Mouse (Mus musculus): Measurements from ENCODE around the gene Senp3. TPM values are rescaled to one million over a fixed set of nuclear protein-coding genes. Genes with fewer than 3 reads are reported as not detected.

Senp3 gene
- polyA plus RNA-seq, 1 experiment from 2014 or later = 119 TPM

DNA sequence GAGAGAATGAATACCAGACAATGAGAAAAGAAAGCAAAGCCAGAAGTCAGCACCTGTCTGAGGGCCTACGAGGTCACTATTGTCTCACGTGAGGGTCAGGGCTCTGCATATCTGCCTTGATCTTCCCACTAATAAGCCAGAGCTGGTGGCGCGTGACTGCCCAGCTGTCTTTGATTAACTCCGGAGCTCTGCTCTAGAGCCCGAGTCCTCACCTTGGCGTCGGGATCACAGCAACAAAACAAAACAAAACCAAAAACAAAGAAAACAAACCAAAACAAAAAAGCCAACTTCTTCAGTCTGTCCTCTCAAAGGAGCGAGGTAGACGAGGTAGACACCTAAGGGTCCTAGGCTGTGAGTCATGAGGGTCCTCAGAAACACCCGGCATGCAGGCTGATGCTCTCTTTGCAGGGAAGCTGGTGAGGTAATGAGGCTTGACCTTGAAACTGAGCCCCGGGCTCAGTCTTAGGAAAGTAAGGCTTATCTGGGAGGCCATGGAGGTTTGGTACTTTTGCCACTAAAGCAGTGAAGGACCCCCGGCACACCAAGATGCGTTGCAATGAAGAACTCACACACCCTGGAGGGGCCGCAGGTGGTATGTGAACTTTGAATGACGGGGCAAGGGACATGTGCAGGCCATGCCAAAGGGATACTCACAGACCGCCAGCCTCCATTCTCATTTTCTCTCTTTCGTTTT, 32.9 kb upstream of the Senp3 start:
- WGBS = 40% methylated on average over 18 of the region's 18 CpGs
- H3K36me3 ChIP-seq = no peaks in the 10 kb centered on the region
- H3K27me3 ChIP-seq = no peaks in the 10 kb centered on the region
- H3K4me1 ChIP-seq = peaks cover 21% of the 10 kb centered on the region
- H3K4me3 ChIP-seq = peak overlapping the region; percentile 9; the same call in 1 of the 2 replicates
- no peak overlapping the region for H3K9ac ChIP-seq
- no peak for ATAC-seq (ENCODE audit: insufficient number of reproducible peaks, insufficient read depth, low FRiP score, low TSS enrichment, low read depth)
- H3K4me2 ChIP-seq = peak overlapping the region; percentile 35
- no peak overlapping the region; the same call in 1 of the 2 replicates for H3K27ac ChIP-seq
- no peaks in the 10 kb centered on the region for H3K9me3 ChIP-seq

DNA sequence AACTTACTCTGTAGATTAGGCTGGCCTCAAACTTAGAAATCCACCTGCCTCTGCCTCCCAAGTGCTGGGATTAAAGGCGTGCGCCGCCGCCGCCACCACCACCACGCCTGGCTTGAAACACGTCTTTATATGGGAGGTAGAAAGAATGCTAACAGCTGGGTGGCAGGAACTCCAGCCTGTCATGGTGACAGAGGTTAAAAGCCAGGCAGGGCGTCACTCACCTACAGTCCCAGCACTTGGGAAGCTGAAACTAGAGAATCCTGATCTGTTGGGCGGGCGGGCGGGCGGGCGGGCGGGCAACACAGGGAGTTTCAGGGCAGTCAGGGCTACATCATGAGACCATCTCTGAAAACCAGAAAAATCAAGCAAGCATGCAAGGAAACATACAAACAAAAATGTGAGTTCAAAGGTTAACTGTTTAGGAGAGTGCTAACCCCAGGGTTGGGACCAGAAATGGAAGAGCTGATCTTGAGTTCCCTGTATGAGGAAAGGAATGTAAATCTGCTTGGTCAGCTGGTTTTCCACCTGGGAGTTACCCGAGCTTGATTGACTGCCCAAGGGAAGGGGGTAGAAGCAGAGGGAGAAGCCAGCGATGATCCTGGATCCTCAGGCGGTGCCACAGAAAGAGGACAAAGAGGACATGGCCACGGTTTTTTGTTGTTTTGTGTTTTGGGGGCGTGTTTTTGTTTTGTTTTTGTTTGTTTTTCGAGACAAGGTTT, 31.2 kb upstream of the Senp3 start:
- Histone ChIP-seq H3K27ac (no peak overlapping the region), H3K36me3 (no peaks in the 10 kb centered on the region), H3K4me3 (no peak overlapping the region), H3K27me3 (no peaks in the 10 kb centered on the region), H3K4me1 (peaks cover 27% of the 10 kb centered on the region), H3K4me2 (no peak overlapping the region), H3K9ac (no peak overlapping the region), H3K9me3 (no peaks in the 10 kb centered on the region)
- no peak for ATAC-seq (ENCODE audit: insufficient number of reproducible peaks, insufficient read depth, low FRiP score, low TSS enrichment, low read depth)
- 75% methylated on average over 20 of the region's 20 CpGs for WGBS

DNA sequence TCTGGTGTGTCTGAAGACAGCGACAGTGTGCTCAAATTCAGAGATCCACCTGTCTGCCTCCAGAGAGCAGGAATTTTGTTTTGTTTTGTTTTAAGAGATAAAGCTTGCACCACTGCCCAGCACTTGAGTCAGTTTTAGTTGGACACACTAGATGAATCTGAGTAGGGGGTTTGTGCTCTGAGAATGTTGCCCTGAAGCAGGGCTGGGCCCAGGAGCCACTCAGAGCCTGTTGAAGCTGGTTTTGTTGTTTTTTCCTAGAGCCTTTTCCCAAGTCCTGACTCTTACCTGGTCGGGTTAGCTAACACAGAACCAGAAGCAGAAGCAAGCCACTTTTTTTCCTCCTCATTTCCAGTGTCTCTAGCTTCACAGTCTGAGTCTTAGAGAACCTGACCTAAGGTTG, 29.2 kb upstream of the Senp3 start:
- Histone ChIP-seq H3K9me3 (no peaks in the 10 kb centered on the region), H3K9ac (no peak overlapping the region)

DNA sequence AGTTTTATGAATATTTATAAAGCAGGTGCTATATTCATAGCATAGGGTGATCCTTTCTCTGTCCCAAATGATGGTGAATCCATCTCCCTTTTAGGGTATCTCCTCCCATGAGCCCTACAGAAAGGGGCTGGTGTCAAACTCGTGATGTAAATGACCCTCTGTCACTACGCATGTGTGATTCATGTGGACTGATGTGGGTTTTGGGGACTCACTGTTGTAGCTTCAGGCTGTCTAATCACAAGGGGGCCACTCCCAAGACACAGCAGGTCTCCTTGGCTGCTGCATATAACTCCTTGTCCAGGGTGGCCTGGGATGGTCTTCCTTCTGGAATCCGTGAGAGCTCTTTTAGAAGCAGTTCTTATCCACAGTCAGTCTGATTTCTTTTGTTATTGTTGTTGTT, 28.6 kb upstream of the Senp3 start:
- ATAC-seq (ENCODE audit: insufficient number of reproducible peaks, insufficient read depth, low FRiP score, low TSS enrichment, low read depth) = no peak
- no peak overlapping the region for H3K27ac ChIP-seq
- WGBS = 81% methylated on average over 3 of the region's 3 CpGs
- H3K4me3 ChIP-seq = no peak overlapping the region
- no peak overlapping the region for H3K4me2 ChIP-seq
- peaks cover 21% of the 10 kb centered on the region for H3K4me1 ChIP-seq
- no peaks in the 10 kb centered on the region for H3K27me3 ChIP-seq
- H3K36me3 ChIP-seq = no peaks in the 10 kb centered on the region
- no peak overlapping the region for H3K9ac ChIP-seq
- H3K9me3 ChIP-seq = no peaks in the 10 kb centered on the region

More for the DNA sequence above, 29.2 kb upstream of the Senp3 start:
- WGBS = 79% methylated on average over 2 of the region's 2 CpGs
- H3K27ac ChIP-seq = no peak overlapping the region
- ATAC-seq (ENCODE audit: insufficient number of reproducible peaks, insufficient read depth, low FRiP score, low TSS enrichment, low read depth) = no peak
- no peak overlapping the region for H3K4me2 ChIP-seq
- H3K27me3 ChIP-seq = no peaks in the 10 kb centered on the region
- H3K36me3 ChIP-seq = no peaks in the 10 kb centered on the region
- no peak overlapping the region for H3K4me3 ChIP-seq
- H3K4me1 ChIP-seq = peaks cover 25% of the 10 kb centered on the region

DNA sequence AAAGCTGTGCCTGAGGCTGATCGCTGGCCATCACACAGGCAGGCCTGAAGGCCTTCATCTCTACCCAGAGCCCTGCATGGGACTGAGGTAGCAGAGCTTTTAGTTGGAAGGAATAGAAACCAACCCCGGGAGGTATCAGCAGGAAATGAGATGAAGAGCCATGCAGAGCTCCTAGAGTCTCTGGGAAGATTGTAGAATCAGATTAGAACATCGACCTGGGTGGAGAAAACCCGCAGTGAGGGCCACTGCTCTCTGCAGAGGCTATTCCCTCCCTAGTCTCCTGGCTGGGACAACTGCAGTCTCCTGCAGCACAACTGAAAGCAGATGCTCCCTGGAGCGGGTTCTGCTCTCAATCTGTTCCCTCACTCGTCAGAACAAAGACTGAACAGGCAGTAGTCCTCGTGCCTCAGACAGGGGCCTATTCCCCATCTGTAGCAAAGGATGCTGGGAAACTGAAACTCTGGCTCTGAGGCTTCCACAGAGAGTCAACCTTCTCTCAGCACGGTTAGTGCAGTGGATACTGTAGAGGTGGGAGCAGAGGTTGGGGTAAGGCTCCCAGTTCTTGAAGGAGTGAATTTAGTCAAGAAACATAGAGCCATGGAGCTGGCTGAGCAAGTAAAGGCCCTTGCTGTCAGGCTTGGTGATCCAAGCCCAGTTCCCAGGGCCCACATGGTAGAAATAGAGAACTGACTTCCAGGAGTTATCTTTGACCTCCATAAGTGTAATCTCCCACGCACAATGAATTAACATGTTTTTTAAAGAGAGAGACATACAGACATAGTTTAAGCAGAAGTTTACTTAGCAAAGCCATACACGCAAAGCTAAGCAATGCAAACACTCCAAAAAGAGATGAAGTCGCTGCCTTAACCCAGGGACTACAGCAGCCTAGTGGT, 27.9 kb upstream of the Senp3 start:
- no peak for ATAC-seq (ENCODE audit: insufficient number of reproducible peaks, insufficient read depth, low FRiP score, low TSS enrichment, low read depth)
- H3K27ac ChIP-seq = peak overlapping the region; percentile 48
- H3K36me3 ChIP-seq = no peaks in the 10 kb centered on the region
- H3K9me3 ChIP-seq = no peaks in the 10 kb centered on the region
- H3K27me3 ChIP-seq = no peaks in the 10 kb centered on the region
- no peak overlapping the region for H3K4me3 ChIP-seq
- H3K4me1 ChIP-seq = peaks cover 20% of the 10 kb centered on the region
- H3K9ac ChIP-seq = peak overlapping the region; percentile 46
- 41% methylated on average over 11 of the region's 11 CpGs for WGBS
- H3K4me2 ChIP-seq = no peak overlapping the region

DNA sequence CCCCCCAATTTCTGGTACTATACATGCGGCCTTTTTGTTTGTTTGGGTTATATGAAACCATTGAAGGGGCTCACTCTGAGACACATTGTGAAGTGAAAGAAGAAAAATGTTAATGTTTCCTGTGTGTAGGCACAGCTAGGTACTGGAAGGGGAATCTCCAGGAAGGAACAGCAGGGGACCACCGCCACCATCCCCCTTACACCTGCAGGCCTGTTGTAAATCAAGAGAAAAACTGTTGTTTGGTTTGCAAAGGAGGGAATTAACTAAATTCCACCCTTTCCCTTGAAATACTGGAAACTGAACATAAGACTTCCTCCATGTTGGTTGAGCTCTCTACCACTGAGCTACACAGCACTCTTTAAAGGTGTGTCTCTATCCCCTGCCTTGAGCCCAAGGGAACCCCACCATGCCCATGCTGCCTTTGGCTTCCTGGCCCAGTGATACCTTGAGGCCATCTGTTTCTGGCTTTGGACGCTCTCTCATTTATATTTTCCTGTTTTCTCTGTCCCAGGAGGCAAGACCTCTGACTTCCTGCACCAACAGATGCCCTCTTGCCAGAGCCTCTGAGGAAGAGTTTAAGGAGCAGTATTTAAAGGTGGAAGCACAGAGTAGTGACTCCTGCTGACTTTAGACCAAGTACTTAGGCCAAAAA, 26.9 kb upstream of the Senp3 start:
- no peak for ATAC-seq (ENCODE audit: insufficient number of reproducible peaks, insufficient read depth, low FRiP score, low TSS enrichment, low read depth)
- no peaks in the 10 kb centered on the region for H3K9me3 ChIP-seq
- no peaks in the 10 kb centered on the region for H3K36me3 ChIP-seq
- H3K27ac ChIP-seq = peak overlapping the region; percentile 48; the same call in 1 of the 2 replicates
- WGBS = 77% methylated on average over 3 of the region's 3 CpGs
- peaks cover 17% of the 10 kb centered on the region for H3K4me1 ChIP-seq
- no peak overlapping the region for H3K9ac ChIP-seq
- H3K4me2 ChIP-seq = no peak overlapping the region
- no peaks in the 10 kb centered on the region for H3K27me3 ChIP-seq
- H3K4me3 ChIP-seq = no peak overlapping the region

DNA sequence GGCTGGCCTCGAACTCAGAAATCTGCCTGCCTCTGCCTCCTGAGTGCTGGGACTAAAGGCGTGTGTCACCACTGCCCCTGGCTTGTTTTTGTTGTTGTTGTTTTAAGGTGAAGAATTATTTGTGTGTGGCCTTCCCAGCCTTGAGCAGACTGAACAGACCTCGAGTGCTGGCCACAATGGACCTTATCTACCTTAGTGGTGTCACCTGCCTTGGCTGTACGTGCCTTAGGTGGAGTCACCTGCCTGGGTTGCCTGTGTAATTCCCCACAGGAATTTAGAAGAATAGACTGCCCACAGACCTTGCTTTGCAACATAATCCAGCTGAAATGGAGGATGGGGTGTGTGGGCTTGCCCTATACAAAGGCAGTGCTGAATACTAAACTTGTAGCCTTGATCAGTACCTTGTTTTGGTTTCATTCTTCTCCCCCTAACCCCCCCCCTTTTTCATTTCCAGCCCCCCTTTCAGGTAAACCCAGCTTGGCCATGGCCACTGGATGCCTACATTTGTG, 26.0 kb upstream of the Senp3 start:
- Histone ChIP-seq H3K36me3 (no peaks in the 10 kb centered on the region), H3K27ac (no peak overlapping the region), H3K27me3 (no peaks in the 10 kb centered on the region), H3K9ac (no peak overlapping the region), H3K4me3 (no peak overlapping the region), H3K9me3 (no peaks in the 10 kb centered on the region), H3K4me2 (no peak overlapping the region), H3K4me1 (peaks cover 15% of the 10 kb centered on the region)
- 80% methylated on average over 4 of the region's 4 CpGs for WGBS
- ATAC-seq (ENCODE audit: insufficient number of reproducible peaks, insufficient read depth, low FRiP score, low TSS enrichment, low read depth) = no peak

DNA sequence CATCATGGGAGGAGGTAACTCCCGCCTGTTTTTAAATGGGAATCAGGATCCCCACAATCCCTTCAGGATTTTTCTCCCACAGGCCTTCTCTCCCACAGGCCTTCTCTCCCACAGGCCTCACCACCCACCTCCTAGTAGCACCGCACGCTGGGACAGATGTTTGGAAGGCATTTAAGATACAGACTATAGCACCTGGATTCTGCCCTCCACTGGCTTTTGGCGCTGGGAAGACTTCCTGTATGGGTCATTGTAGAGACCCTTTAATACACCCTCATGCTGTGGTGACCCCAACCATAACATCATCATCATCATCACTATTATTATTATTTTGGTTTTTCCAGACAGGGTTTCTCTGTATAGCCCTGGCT, 25.6 kb upstream of the Senp3 start:
- H3K4me3 ChIP-seq = no peak overlapping the region
- peaks cover 15% of the 10 kb centered on the region for H3K4me1 ChIP-seq
- no peak overlapping the region for H3K4me2 ChIP-seq
- H3K27me3 ChIP-seq = no peaks in the 10 kb centered on the region
- WGBS = 88% methylated on average over 4 of the region's 4 CpGs
- ATAC-seq (ENCODE audit: insufficient number of reproducible peaks, insufficient read depth, low FRiP score, low TSS enrichment, low read depth) = no peak
- H3K36me3 ChIP-seq = no peaks in the 10 kb centered on the region
- no peak overlapping the region for H3K27ac ChIP-seq
- no peaks in the 10 kb centered on the region for H3K9me3 ChIP-seq
- H3K9ac ChIP-seq = no peak overlapping the region

DNA sequence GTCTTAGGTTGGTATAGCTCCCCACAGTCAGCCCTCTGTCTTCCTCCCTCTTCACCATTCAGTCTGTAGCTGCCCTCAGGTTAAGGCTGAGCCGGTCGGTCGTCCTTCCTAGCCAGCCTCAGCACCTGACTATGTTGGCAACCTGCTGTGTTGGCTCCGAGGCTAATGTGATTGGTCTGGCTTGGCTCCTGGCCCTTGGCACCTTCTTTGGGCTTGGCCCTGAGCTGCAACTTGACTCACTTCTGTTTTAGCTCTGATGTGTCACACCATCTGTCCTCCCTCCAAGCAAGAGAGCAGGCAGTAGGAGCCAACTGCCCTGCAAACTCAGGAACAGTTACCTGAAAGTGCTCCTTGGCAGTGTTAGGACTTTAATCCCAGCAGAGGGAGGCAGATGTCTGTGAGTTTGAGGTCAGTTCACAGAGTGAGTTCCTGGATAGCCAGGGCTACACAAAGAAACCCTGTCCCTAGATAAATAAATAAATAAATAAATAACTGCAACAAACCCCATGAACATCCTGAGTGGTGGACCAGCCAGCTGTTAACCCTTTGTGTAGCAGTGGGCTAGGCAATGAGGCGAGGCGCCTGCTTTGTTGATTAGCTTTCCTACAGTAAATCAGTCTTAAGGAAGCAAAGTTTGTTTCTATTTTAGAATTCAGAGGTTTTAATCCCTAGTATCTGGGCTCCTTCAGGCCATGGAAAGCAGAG, 25.0 kb upstream of the Senp3 start:
- Histone ChIP-seq H3K36me3 (no peaks in the 10 kb centered on the region), H3K4me1 (peaks cover 15% of the 10 kb centered on the region), H3K9me3 (no peaks in the 10 kb centered on the region), H3K27ac (no peak overlapping the region), H3K4me3 (no peak overlapping the region), H3K9ac (no peak overlapping the region), H3K27me3 (no peaks in the 10 kb centered on the region), H3K4me2 (no peak overlapping the region)
- ATAC-seq (ENCODE audit: insufficient number of reproducible peaks, insufficient read depth, low FRiP score, low TSS enrichment, low read depth) = no peak
- 51% methylated on average over 6 of the region's 6 CpGs for WGBS

DNA sequence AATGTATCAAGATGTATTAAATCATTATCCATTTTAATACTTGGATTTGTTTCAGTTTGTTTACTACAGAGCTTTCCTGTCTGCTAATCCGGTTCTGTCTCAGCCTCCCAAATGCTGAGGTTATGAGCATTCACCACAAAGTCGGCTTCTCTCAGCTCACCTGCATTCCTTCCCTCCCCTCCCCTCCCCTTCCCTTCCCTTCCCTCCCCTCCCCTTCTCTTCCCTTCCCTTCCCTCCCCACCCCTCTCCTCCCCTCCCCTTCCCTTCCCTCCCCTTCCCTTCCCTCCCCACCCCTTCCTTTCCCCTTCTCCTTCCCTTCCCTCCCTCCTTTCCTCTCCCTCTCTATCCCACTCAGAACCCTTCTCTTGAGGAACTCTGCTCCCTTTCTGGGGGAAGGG, 22.7 kb upstream of the Senp3 start:
- Histone ChIP-seq H3K9ac (no peak overlapping the region), H3K4me2 (no peak overlapping the region), H3K4me3 (no peak overlapping the region), H3K27ac (no peak overlapping the region), H3K36me3 (no peaks in the 10 kb centered on the region), H3K4me1 (peaks cover 9% of the 10 kb centered on the region), H3K9me3 (no peaks in the 10 kb centered on the region), H3K27me3 (no peaks in the 10 kb centered on the region)
- WGBS = 27% methylated on average over 2 of the region's 2 CpGs
- ATAC-seq (ENCODE audit: insufficient number of reproducible peaks, insufficient read depth, low FRiP score, low TSS enrichment, low read depth) = no peak

Data from embryonic facial prominence, embryonic 13.5 days (tissue).